ENCODE assay signal across 20 mouse cellular contexts in the genomic region with DNA sequence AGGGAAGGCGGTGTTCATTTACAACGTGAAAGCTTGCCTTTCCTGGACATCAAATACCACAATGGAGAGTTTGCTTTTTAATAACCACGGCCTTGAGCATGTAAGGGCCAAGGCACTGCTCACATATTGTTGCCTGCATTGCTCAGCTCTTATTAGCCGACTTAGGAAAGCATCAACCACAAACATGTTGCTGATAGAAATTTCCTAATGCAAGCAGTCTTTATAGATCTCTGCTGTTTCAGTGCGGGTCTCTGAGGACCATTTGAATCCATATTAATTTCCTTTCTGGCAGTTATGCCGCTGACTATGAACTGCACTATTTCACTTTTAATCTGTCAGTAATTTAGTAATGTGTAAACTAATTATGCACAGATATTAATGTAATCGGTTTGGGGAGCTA.
A peak's percentile ranks its signal among the peaks of the same experiment; 100 is the strongest.
DNase-seq lines count a peak whose midpoint lies in the region; ATAC-seq and TF ChIP-seq lines count a peak whose summit lies in the region.
"Had no signal": no experiment of that assay in that cellular context is flagged by ENCODE, and none has a peak within 500 bp of the region (broad histone marks: within the 10 kb centered on the region; RNA-seq: fewer than 3 reads in every experiment).

No protein-coding gene starts in this region.

- no peak for TF ChIP-seq CTCF in hindbrain, postnatal 0 days (IDR thresholded peaks at IDR 0.05; ENCODE audit: low read depth)

- 73% methylated on average over 7 of the region's 7 CpGs for WGBS in hindbrain, postnatal 0 days
- 84% methylated on average over 7 of the region's 7 CpGs for WGBS in hindbrain, embryonic 11.5 days
- 76% methylated on average over 7 of the region's 7 CpGs for WGBS in midbrain, embryonic 14.5 days
- 74% methylated on average over 7 of the region's 7 CpGs for WGBS in midbrain, embryonic 15.5 days
- WGBS in neural tube, embryonic 13.5 days: 60% methylated on average over 7 of the region's 7 CpGs
- WGBS in neural tube, embryonic 15.5 days: 50% methylated on average over 7 of the region's 7 CpGs

- H3K27ac ChIP-seq in hindbrain, postnatal 0 days: no peak overlapping the region
- H3K27ac ChIP-seq in hindbrain, embryonic 11.5 days (ENCODE audit: low read depth, low read length): no peak overlapping the region
- H3K27ac ChIP-seq in midbrain, embryonic 14.5 days (replicated peaks; ENCODE audit: low read depth, low read length): no peak overlapping the region
- no peak overlapping the region for H3K27ac ChIP-seq in midbrain, embryonic 15.5 days
- H3K27ac ChIP-seq in neural tube, embryonic 13.5 days (replicated peaks): no peak overlapping the region
- no peak overlapping the region for H3K27ac ChIP-seq in neural tube, embryonic 15.5 days (replicated peaks)
- H3K27ac ChIP-seq: embryonic facial prominence, embryonic 10.5 days; embryonic facial prominence, embryonic 12.5 days; forebrain, embryonic 13.5 days; forebrain, embryonic 15.5 days had no signal

- H3K9ac ChIP-seq in hindbrain, postnatal 0 days (replicated peaks; ENCODE audit: low read length): no peak overlapping the region
- H3K9ac ChIP-seq in hindbrain, embryonic 11.5 days (ENCODE audit: low read depth, low read length): no peak overlapping the region
- H3K9ac ChIP-seq in midbrain, embryonic 14.5 days (replicated peaks; ENCODE audit: low read length): no peak overlapping the region
- no peak overlapping the region for H3K9ac ChIP-seq in midbrain, embryonic 15.5 days
- no peak overlapping the region for H3K9ac ChIP-seq in neural tube, embryonic 13.5 days
- H3K9ac ChIP-seq in neural tube, embryonic 15.5 days (replicated peaks): no peak overlapping the region
- H3K9ac ChIP-seq: embryonic facial prominence, embryonic 12.5 days; forebrain, embryonic 13.5 days; forebrain, embryonic 15.5 days had no signal

- no peaks in the 10 kb centered on the region for H3K9me3 ChIP-seq in hindbrain, postnatal 0 days (ENCODE audit: low read length)
- no peaks in the 10 kb centered on the region for H3K9me3 ChIP-seq in hindbrain, embryonic 11.5 days (ENCODE audit: control insufficient read depth, low read length)
- H3K9me3 ChIP-seq in midbrain, embryonic 14.5 days (ENCODE audit: control insufficient read depth, low read length): no peaks in the 10 kb centered on the region
- H3K9me3 ChIP-seq in midbrain, embryonic 15.5 days: no peaks in the 10 kb centered on the region
- no peaks in the 10 kb centered on the region for H3K9me3 ChIP-seq in neural tube, embryonic 13.5 days
- no peaks in the 10 kb centered on the region for H3K9me3 ChIP-seq in neural tube, embryonic 15.5 days (replicated peaks)
- H3K9me3 ChIP-seq: embryonic facial prominence, embryonic 10.5 days; embryonic facial prominence, embryonic 12.5 days; forebrain, embryonic 13.5 days; forebrain, embryonic 15.5 days had no signal

- no peaks in the 10 kb centered on the region for H3K4me1 ChIP-seq in hindbrain, postnatal 0 days (ENCODE audit: insufficient read depth, low read length)
- H3K4me1 ChIP-seq in hindbrain, embryonic 11.5 days (replicated peaks; ENCODE audit: control insufficient read depth, insufficient read depth, low read length): no peaks in the 10 kb centered on the region
- H3K4me1 ChIP-seq in midbrain, embryonic 14.5 days (ENCODE audit: control insufficient read depth, insufficient read depth, low read length): no peaks in the 10 kb centered on the region
- no peaks in the 10 kb centered on the region for H3K4me1 ChIP-seq in midbrain, embryonic 15.5 days
- H3K4me1 ChIP-seq in neural tube, embryonic 13.5 days (replicated peaks): peaks cover 7% of the 10 kb centered on the region; the same call in 1 of the 2 replicates
- peaks cover 6% of the 10 kb centered on the region; the same call in 1 of the 2 replicates for H3K4me1 ChIP-seq in neural tube, embryonic 15.5 days
- H3K4me1 ChIP-seq: embryonic facial prominence, embryonic 10.5 days; embryonic facial prominence, embryonic 12.5 days; forebrain, embryonic 13.5 days; forebrain, embryonic 15.5 days had no signal

- H3K4me2 ChIP-seq in hindbrain, postnatal 0 days (ENCODE audit: low read depth, low read length): no peak overlapping the region
- no peak overlapping the region for H3K4me2 ChIP-seq in hindbrain, embryonic 11.5 days (replicated peaks; ENCODE audit: low read depth, low read length)
- H3K4me2 ChIP-seq in midbrain, embryonic 14.5 days (ENCODE audit: low read length): no peak overlapping the region
- no peak overlapping the region for H3K4me2 ChIP-seq in midbrain, embryonic 15.5 days
- no peak overlapping the region for H3K4me2 ChIP-seq in neural tube, embryonic 13.5 days
- H3K4me2 ChIP-seq in neural tube, embryonic 15.5 days: no peak overlapping the region
- H3K4me2 ChIP-seq: embryonic facial prominence, embryonic 12.5 days; forebrain, embryonic 13.5 days; forebrain, embryonic 15.5 days had no signal

- no peaks in the 10 kb centered on the region for H3K27me3 ChIP-seq in hindbrain, postnatal 0 days (ENCODE audit: insufficient read depth, low read length)
- no peaks in the 10 kb centered on the region for H3K27me3 ChIP-seq in hindbrain, embryonic 11.5 days (ENCODE audit: control insufficient read depth, insufficient read depth, low read length)
- H3K27me3 ChIP-seq in midbrain, embryonic 14.5 days (ENCODE audit: control insufficient read depth, insufficient read depth, low read length): no peaks in the 10 kb centered on the region
- H3K27me3 ChIP-seq in midbrain, embryonic 15.5 days (replicated peaks): no peaks in the 10 kb centered on the region
- H3K27me3 ChIP-seq in neural tube, embryonic 13.5 days: peaks cover 21% of the 10 kb centered on the region; the same call in 1 of the 2 replicates
- peaks cover 4% of the 10 kb centered on the region; the same call in 1 of the 2 replicates for H3K27me3 ChIP-seq in neural tube, embryonic 15.5 days (replicated peaks)
- H3K27me3 ChIP-seq: embryonic facial prominence, embryonic 12.5 days; forebrain, embryonic 13.5 days; forebrain, embryonic 15.5 days had no signal

- no peak overlapping the region for H3K4me3 ChIP-seq in hindbrain, postnatal 0 days (ENCODE audit: low read length)
- no peak overlapping the region for H3K4me3 ChIP-seq in hindbrain, embryonic 11.5 days (ENCODE audit: low read depth, low read length)
- H3K4me3 ChIP-seq in midbrain, embryonic 14.5 days (replicated peaks; ENCODE audit: low read depth, low read length): no peak overlapping the region
- no peak overlapping the region for H3K4me3 ChIP-seq in midbrain, embryonic 15.5 days
- no peak overlapping the region for H3K4me3 ChIP-seq in neural tube, embryonic 13.5 days
- no peak overlapping the region for H3K4me3 ChIP-seq in neural tube, embryonic 15.5 days (replicated peaks)
- H3K4me3 ChIP-seq: embryonic facial prominence, embryonic 10.5 days; embryonic facial prominence, embryonic 12.5 days; forebrain, embryonic 13.5 days; forebrain, embryonic 15.5 days had no signal

- DNase-seq in hindbrain, postnatal 0 days (ENCODE audit: low spot score): peak; percentile 6
- DNase-seq in hindbrain, embryonic 11.5 days (ENCODE audit: low spot score): no peak
- DNase-seq in midbrain, embryonic 14.5 days: peak; percentile 30
- no peak for DNase-seq in neural tube, embryonic 10.5 days (ENCODE audit: extremely low spot score, low spot score)
- DNase-seq in gastrocnemius, adult 8-10 months (ENCODE audit: low spot score in 2 of 2): no peak
- DNase-seq: adrenal gland, adult 2 months; adrenal gland, postnatal 10 days; adrenal gland, postnatal 25 days; cerebellum, adult 11-12 months; cerebellum, adult 2 months; cerebellum, adult 9-10 months; cerebellum, postnatal 10 days; cerebellum, postnatal 25 days had no signal

- ATAC-seq in hindbrain, postnatal 0 days: no peak
- no peak for ATAC-seq in hindbrain, embryonic 11.5 days (ENCODE audit: low FRiP score)
- ATAC-seq in midbrain, embryonic 14.5 days (ENCODE audit: low FRiP score, low TSS enrichment): no peak
- no peak for ATAC-seq in midbrain, embryonic 15.5 days (replicated peaks)
- peak; percentile 53 for ATAC-seq in neural tube, embryonic 13.5 days (ENCODE audit: low read depth)
- peak; percentile 61 for ATAC-seq in neural tube, embryonic 15.5 days (ENCODE audit: low FRiP score)
- ATAC-seq: forebrain, embryonic 13.5 days; forebrain, embryonic 15.5 days had no signal

- no peaks in the 10 kb centered on the region for H3K36me3 ChIP-seq in hindbrain, postnatal 0 days (ENCODE audit: insufficient read depth, low read length)
- no peaks in the 10 kb centered on the region for H3K36me3 ChIP-seq in hindbrain, embryonic 11.5 days (ENCODE audit: control insufficient read depth, insufficient read depth, low read length)
- no peaks in the 10 kb centered on the region for H3K36me3 ChIP-seq in midbrain, embryonic 14.5 days (ENCODE audit: control insufficient read depth, insufficient read depth, low read length)
- H3K36me3 ChIP-seq in midbrain, embryonic 15.5 days (replicated peaks): no peaks in the 10 kb centered on the region
- H3K36me3 ChIP-seq in neural tube, embryonic 13.5 days: no peaks in the 10 kb centered on the region
- H3K36me3 ChIP-seq in neural tube, embryonic 15.5 days: no peaks in the 10 kb centered on the region
- H3K36me3 ChIP-seq: embryonic facial prominence, embryonic 10.5 days; embryonic facial prominence, embryonic 12.5 days; forebrain, embryonic 15.5 days had no signal

Comparison
In these comparisons a context has a peak if more than half of its experiments do, and no peak if none do; other contexts are left out.
1. DNase-seq: peak in hindbrain, postnatal 0 days (single experiment) and midbrain, embryonic 14.5 days (single experiment); none in hindbrain, embryonic 11.5 days (single experiment), neural tube, embryonic 10.5 days (single experiment) and gastrocnemius, adult 8-10 months (0 of 2).
2. ATAC-seq: peak in neural tube, embryonic 13.5 days (single experiment) and neural tube, embryonic 15.5 days (single experiment); none in hindbrain, postnatal 0 days (single experiment), hindbrain, embryonic 11.5 days (single experiment), midbrain, embryonic 14.5 days (single experiment) and midbrain, embryonic 15.5 days (single experiment).